Mouse (Mus musculus): ENCODE data around the gene Abhd18. TPM values are rescaled to one million over a fixed set of nuclear protein-coding genes. Genes with fewer than 3 reads are reported as not detected.
"Not testable (repeated sequence)": the region's sequence is repeated elsewhere in the genome, so short reads cannot be mapped to it uniquely, and the experiment has no call there.

Abhd18 gene
- total and polyA plus RNA-seq, 3 experiments: 1.5 to 29.1 (median 27.6) TPM

GRCm38 (mm10) chr3:40809894-40810293 lies 36.9 kb upstream of the Abhd18 start:
- H3K4me3 ChIP-seq (ENCODE audit: low read depth, low read length): no peak overlapping the region
- TF ChIP-seq CTCF (IDR thresholded peaks at IDR 0.05; ENCODE audit: low read depth, low read length) (no peak), TAL1 (conservative IDR thresholded peaks at IDR 0.05; ENCODE audit: low read depth, low read length) (no peak), POLR2AphosphoS5 (IDR thresholded peaks at IDR 0.05; ENCODE audit: insufficient replicate concordance, low read depth, low read length) (no peak), GATA2 (IDR thresholded peaks at IDR 0.05; ENCODE audit: borderline replicate concordance, low read depth, low read length) (no peak), GATA1 (IDR thresholded peaks at IDR 0.05; ENCODE audit: borderline replicate concordance, low read length) (no peak)
- H3K4me1 ChIP-seq (ENCODE audit: insufficient read depth, low read depth, low read length): peaks cover 19% of the 10 kb centered on the region
- H3K9me3 ChIP-seq (replicated peaks): no peaks in the 10 kb centered on the region
- no peaks in the 10 kb centered on the region for H3K27me3 ChIP-seq (ENCODE audit: insufficient read depth, low read length)
- ATAC-seq (ENCODE audit: extremely low read depth, insufficient number of reproducible peaks, low FRiP score, poor library complexity, severe bottlenecking): no peak
- DNase-seq (ENCODE audit: low spot score): no peak
- peaks cover 84% of the 10 kb centered on the region for H3K36me3 ChIP-seq (replicated peaks)

- DNase-seq (ENCODE audit: low spot score): no peak
- TF ChIP-seq TAL1 (conservative IDR thresholded peaks at IDR 0.05; ENCODE audit: low read depth, low read length) (no peak), GATA2 (IDR thresholded peaks at IDR 0.05; ENCODE audit: borderline replicate concordance, low read depth, low read length) (no peak), POLR2AphosphoS5 (IDR thresholded peaks at IDR 0.05; ENCODE audit: insufficient replicate concordance, low read depth, low read length) (no peak), GATA1 (IDR thresholded peaks at IDR 0.05; ENCODE audit: borderline replicate concordance, low read length) (no peak), CTCF (IDR thresholded peaks at IDR 0.05; ENCODE audit: low read depth, low read length) (no peak)
- H3K9me3 ChIP-seq (replicated peaks): no peaks in the 10 kb centered on the region
- no peak overlapping the region for H3K4me3 ChIP-seq (ENCODE audit: low read depth, low read length)
- peaks cover 5% of the 10 kb centered on the region; the same call in 1 of the 2 replicates for H3K4me1 ChIP-seq (ENCODE audit: insufficient read depth, low read depth, low read length)
- H3K27me3 ChIP-seq (ENCODE audit: insufficient read depth, low read length): no peaks in the 10 kb centered on the region
- no peak for ATAC-seq (ENCODE audit: extremely low read depth, insufficient number of reproducible peaks, low FRiP score, poor library complexity, severe bottlenecking)
- peaks cover 86% of the 10 kb centered on the region for H3K36me3 ChIP-seq (replicated peaks)
Observed at GRCm38 (mm10) chr3:40813275-40813674, 33.5 kb upstream of the Abhd18 start.

GRCm38 (mm10) chr3:40845521-40845920 lies 1.2 kb upstream of the Abhd18 start:
- not testable (repeated sequence) for H3K9me3 ChIP-seq (replicated peaks); H3K27me3 ChIP-seq (ENCODE audit: insufficient read depth, low read length); H3K4me1 ChIP-seq (ENCODE audit: insufficient read depth, low read depth, low read length); ATAC-seq (ENCODE audit: extremely low read depth, insufficient number of reproducible peaks, low FRiP score, poor library complexity, severe bottlenecking); H3K36me3 ChIP-seq (replicated peaks); DNase-seq (ENCODE audit: low spot score)
- H3K4me3 ChIP-seq (ENCODE audit: low read depth, low read length): peak overlapping the region; percentile 78; the same call in 1 of the 2 replicates

- not testable (repeated sequence) for H3K4me1 ChIP-seq (ENCODE audit: insufficient read depth, low read depth, low read length); H3K27me3 ChIP-seq (ENCODE audit: insufficient read depth, low read length)
Observed at GRCm38 (mm10) chr3:40846473-40846956, 255 bp upstream of the Abhd18 start, which contains the start of gene Mfsd8. Mfsd8 (minus strand) TSS chr3:40846886.

GRCm38 (mm10) chr3:40847018-40847417 lies 248 bp downstream of the Abhd18 start:
- not testable (repeated sequence) for H3K36me3 ChIP-seq (replicated peaks); H3K4me1 ChIP-seq (ENCODE audit: insufficient read depth, low read depth, low read length); H3K9me3 ChIP-seq (replicated peaks); H3K27me3 ChIP-seq (ENCODE audit: insufficient read depth, low read length); DNase-seq (ENCODE audit: low spot score)
- TF ChIP-seq CTCF (IDR thresholded peaks at IDR 0.05; ENCODE audit: low read depth, low read length): 0 out of 2 replicates have a peak, but pooled peaks have one; percentile 6
- H3K4me3 ChIP-seq (ENCODE audit: low read depth, low read length): peak overlapping the region; percentile 78
- peak; percentile 42 for ATAC-seq (ENCODE audit: extremely low read depth, insufficient number of reproducible peaks, low FRiP score, poor library complexity, severe bottlenecking)

More at GRCm38 (mm10) chr3:40846473-40846956, 255 bp upstream of the Abhd18 start, which contains the start of gene Mfsd8:
- ATAC-seq (ENCODE audit: extremely low read depth, insufficient number of reproducible peaks, low FRiP score, poor library complexity, severe bottlenecking) (peak; percentile 93), DNase-seq (ENCODE audit: low spot score) (peak; percentile 77)
- peak within 1 kb of the TSS; percentile 78 for H3K4me3 ChIP-seq (ENCODE audit: low read depth, low read length)
- not testable (repeated sequence) for H3K9me3 ChIP-seq (replicated peaks); H3K36me3 ChIP-seq (replicated peaks)

- not testable (repeated sequence) for H3K9me3 ChIP-seq (replicated peaks); H3K27me3 ChIP-seq (ENCODE audit: insufficient read depth, low read length); H3K36me3 ChIP-seq (replicated peaks); DNase-seq (ENCODE audit: low spot score); H3K4me1 ChIP-seq (ENCODE audit: insufficient read depth, low read depth, low read length); ATAC-seq (ENCODE audit: extremely low read depth, insufficient number of reproducible peaks, low FRiP score, poor library complexity, severe bottlenecking)
- H3K4me3 ChIP-seq (ENCODE audit: low read depth, low read length): peak overlapping the region; percentile 78; the same call in 1 of the 2 replicates
Observed at GRCm38 (mm10) chr3:40847936-40848335, 1.2 kb downstream of the Abhd18 start.

GRCm38 (mm10) chr3:40853123-40853738 lies 6.5 kb downstream of the Abhd18 start:
- H3K36me3 ChIP-seq (replicated peaks); H3K4me1 ChIP-seq (ENCODE audit: insufficient read depth, low read depth, low read length); H3K4me3 ChIP-seq (ENCODE audit: low read depth, low read length); H3K27me3 ChIP-seq (ENCODE audit: insufficient read depth, low read length); DNase-seq (ENCODE audit: low spot score); ATAC-seq (ENCODE audit: extremely low read depth, insufficient number of reproducible peaks, low FRiP score, poor library complexity, severe bottlenecking); H3K9me3 ChIP-seq (replicated peaks): not testable (repeated sequence)

GRCm38 (mm10) chr3:40893816-40894258 lies 47.1 kb downstream of the Abhd18 start:
- not testable (repeated sequence) for H3K36me3 ChIP-seq (replicated peaks); H3K27me3 ChIP-seq (ENCODE audit: insufficient read depth, low read length); H3K4me1 ChIP-seq (ENCODE audit: insufficient read depth, low read depth, low read length); H3K9me3 ChIP-seq (replicated peaks)
- ATAC-seq (ENCODE audit: extremely low read depth, insufficient number of reproducible peaks, low FRiP score, poor library complexity, severe bottlenecking): peak; percentile 94
- peak; percentile 80 for DNase-seq (ENCODE audit: low spot score)
- H3K4me3 ChIP-seq (ENCODE audit: low read depth, low read length): peak overlapping the region; percentile 78

GRCm38 (mm10) chr3:40894336-40894735 lies 47.6 kb downstream of the Abhd18 start:
- ATAC-seq (ENCODE audit: extremely low read depth, insufficient number of reproducible peaks, low FRiP score, poor library complexity, severe bottlenecking): peak; percentile 5; the same call in 1 of the 2 replicates
- peak overlapping the region; percentile 78 for H3K4me3 ChIP-seq (ENCODE audit: low read depth, low read length)
- not testable (repeated sequence) for H3K36me3 ChIP-seq (replicated peaks); H3K4me1 ChIP-seq (ENCODE audit: insufficient read depth, low read depth, low read length); H3K27me3 ChIP-seq (ENCODE audit: insufficient read depth, low read length); H3K9me3 ChIP-seq (replicated peaks)
- peak; percentile 2 for DNase-seq (ENCODE audit: low spot score)

- ATAC-seq (ENCODE audit: extremely low read depth, insufficient number of reproducible peaks, low FRiP score, poor library complexity, severe bottlenecking); H3K4me3 ChIP-seq (ENCODE audit: low read depth, low read length); H3K4me1 ChIP-seq (ENCODE audit: insufficient read depth, low read depth, low read length); H3K9me3 ChIP-seq (replicated peaks); DNase-seq (ENCODE audit: low spot score); H3K27me3 ChIP-seq (ENCODE audit: insufficient read depth, low read length): not testable (repeated sequence)
- peaks cover 10% of the 10 kb centered on the region for H3K36me3 ChIP-seq (replicated peaks)
Observed at GRCm38 (mm10) chr3:40902443-40902842, 55.7 kb downstream of the Abhd18 start, which contains the start of gene 1700034I23Rik. 1700034I23Rik (minus strand) TSS chr3:40902543.

All from G1E (cell line).